Mouse (Mus musculus) CH12.LX (cell line): Measurements from ENCODE around the gene Mdga1.

Experiments used
- CTCF ChIP-seq, 2 experiments: IDR thresholded peaks in 1 of 2; conservative IDR thresholded peaks in 1 of 2; 2 replicates each; pipeline ENCODE4 v1.5.1; 2011 to 2012; ENCODE audit warnings: low read depth in 2 of 2, low read length in 2 of 2, improper control_type of control experiment in 1 of 2, inconsistent platforms in 1 of 2, mild to moderate bottlenecking in 1 of 2, moderate library complexity in 1 of 2
- GABPA ChIP-seq: IDR thresholded peaks from 2 replicates; pipeline ENCODE4 v1.6.1; 2012; ENCODE audit warnings: low read depth, low read length, improper control_type of control experiment, inconsistent platforms; ENCODE audit not compliant: insufficient replicate concordance
- HCFC1 ChIP-seq: IDR thresholded peaks from 2 replicates; pipeline ENCODE4 v1.6.1; 2012; ENCODE audit warnings: low read depth, mild to moderate bottlenecking, inconsistent platforms, low read length, improper control_type of control experiment
- MAX ChIP-seq: IDR thresholded peaks from 2 replicates; pipeline ENCODE4 v1.6.1; 2011; ENCODE audit warnings: low read length, improper control_type of control experiment
- UBTF ChIP-seq: IDR thresholded peaks from 2 replicates; pipeline ENCODE4 v1.6.1; 2012; ENCODE audit warnings: low read depth, mild to moderate bottlenecking, inconsistent platforms, low read length, improper control_type of control experiment, moderate library complexity
- ZC3H11A ChIP-seq: IDR thresholded peaks from 2 replicates; pipeline ENCODE4 v1.6.1; 2012; ENCODE audit warnings: low read depth, mild to moderate bottlenecking, inconsistent platforms, low read length, improper control_type of control experiment

DNA sequence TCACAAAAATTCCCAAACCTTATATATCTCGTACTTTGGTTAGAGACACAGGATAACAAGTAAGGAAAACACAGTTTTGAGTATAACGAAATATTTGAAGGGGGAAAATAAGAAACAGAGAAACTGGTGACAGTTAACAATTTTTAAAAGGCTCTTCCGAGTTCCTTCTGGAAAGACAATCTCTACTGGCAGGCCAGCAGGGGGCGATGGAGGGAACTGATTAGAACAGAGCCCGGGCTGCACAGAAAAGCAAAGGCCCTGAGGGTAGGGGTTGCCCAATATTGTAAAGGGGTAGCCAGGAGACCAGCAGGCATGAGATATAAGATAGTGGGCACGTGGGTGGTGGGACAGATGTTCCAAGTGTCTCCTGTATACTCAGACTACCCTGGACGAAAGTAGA is 173.8 kb downstream of the Mdga1 start:
- TF ChIP-seq ZC3H11A: no peak
- TF ChIP-seq GABPA: no peak
- TF ChIP-seq MAX: no peak
- peak in 1 of 2 experiments; percentile 78; a peak in 2 of 4 replicates for TF ChIP-seq CTCF (conservative IDR thresholded peaks at IDR 0.05 in 1 of 2, IDR thresholded peaks at IDR 0.05 in 1 of 2; ENCODE audit: low read depth in 2 of 2, low read length in 2 of 2)
- TF ChIP-seq HCFC1: no peak
- TF ChIP-seq UBTF: no peak
